Mouse (Mus musculus) thymus, postnatal 4 days (tissue): Measurements from ENCODE around the gene Pfn5.
"Not testable (repeated sequence)": the region's sequence is repeated elsewhere in the genome, so short reads cannot be mapped to it uniquely, and the experiment has no call there.

Source experiments
- DNase-seq: peaks from one replicate; pipeline ENCODE4 v3.0.0; 2021

Pfn5 gene

DNA sequence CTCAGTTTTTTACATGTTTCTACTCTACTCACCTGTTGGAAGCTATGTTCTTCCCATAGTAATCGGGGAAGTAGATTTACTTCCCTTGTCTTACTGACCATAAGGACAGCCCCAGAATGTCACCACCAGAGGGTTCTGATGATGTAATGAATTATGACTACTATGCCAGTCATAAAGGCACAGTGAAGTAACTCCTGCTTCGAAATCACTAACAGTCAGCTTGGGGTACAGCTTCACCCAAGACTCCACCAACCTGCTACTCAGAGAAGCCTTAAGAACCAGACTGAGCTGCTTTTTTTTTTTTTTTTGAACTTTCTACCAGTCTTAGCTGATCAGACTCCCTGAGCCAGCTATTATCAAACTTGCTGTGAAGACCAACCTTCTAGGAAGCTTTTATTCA, at the start of gene Pfn5, which contains the start of gene Asb12:
Pfn5 (plus strand) TSS at position 218 of the 400 bp plus-strand sequence.
Asb12 (minus strand) TSS at position 101 of the 400 bp plus-strand sequence.
- no peak for DNase-seq

DNA sequence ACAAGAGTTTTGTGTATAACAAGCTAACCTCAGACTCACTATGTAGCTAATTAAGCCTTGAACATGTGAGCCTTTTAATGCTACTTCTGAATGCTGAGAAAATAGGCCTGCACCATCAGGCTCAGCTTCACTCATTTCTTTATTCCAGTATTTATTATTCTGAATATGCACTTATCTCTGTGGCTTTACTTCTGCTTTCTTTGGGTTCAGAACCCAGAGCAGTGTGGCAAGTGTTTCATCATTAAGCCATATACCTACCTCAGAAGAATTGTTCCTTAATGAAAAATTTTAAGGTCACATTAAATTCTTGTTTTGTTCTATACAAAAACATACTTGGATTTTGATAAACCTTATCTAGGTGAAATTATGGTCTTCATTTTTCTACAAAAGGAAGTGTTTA, 34.0 kb upstream of the Pfn5 start:
- DNase-seq = no peak

DNA sequence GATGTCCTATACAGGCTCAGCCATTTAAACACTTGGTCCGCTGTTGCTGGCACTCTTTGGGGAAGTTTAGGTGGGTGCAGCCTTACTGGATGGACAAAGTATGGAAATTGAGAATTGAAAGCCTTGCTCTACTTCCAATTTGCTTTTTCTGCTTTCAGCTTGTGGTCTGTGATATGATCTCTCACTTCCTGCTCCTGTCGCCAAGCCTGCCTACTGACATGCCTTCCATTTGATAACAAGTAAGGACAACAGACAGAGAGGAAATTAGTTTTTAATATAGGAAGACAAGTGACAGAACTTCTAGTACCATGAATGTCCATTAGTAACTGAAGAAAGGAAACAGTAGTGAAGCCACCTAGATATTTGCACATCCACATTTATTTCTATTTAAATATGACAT, 32.7 kb upstream of the Pfn5 start:
- no peak for DNase-seq

- not testable (repeated sequence) for DNase-seq
Measured at GRCm38 (mm10) chrX:95535493-95535892, 22.4 kb upstream of the Pfn5 start.

DNA sequence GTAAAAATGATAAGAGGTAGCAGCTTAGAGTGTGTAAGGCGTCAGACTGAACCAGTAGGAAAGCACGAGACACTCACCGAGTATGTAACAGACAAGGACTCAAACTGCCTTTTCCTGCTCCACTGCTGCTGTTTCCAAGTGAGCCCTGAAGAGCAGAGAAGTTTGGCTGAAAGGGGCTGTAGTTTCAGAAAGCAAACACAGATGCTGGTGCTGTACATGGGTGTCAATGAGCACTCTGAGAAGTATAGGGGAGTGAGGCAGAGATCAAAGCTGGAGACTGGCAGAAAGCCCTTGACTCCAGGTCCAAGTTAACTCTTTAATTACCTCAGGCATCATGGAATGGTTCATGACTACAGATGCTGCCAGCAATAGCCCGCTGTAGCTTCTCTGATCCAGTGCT, 3.6 kb upstream of the Pfn5 start:
- no peak for DNase-seq

DNA sequence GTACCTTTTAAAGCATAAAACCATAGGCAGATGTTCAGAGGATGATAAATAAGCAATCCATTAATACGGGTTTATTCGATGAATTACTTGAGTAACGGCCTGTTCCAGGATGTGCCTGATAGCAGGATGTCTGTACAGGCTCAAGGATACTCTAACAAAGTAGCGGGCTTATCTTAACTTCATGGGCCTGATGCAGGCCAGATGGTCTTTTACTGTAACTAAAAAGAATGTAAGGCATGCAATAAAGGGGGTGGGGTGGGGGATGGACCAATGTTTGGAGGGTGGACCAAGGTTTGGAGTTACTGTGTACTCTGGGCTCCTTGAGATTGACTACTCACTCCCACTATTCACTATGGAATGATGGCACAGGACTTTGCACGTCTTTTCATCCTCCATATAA, 42.7 kb downstream of the Pfn5 start:
- no peak for DNase-seq
